Mouse (Mus musculus): ENCODE results near the gene Acads. TPM values are rescaled to one million over a fixed set of nuclear protein-coding genes. Genes with fewer than 3 reads are reported as not detected.
A peak's percentile ranks its signal among the peaks of the same experiment; 100 is the strongest.

Gene Acads
- polyA plus RNA-seq, 1 experiment from 2014 or later = 54.2 TPM

GRCm38 (mm10) chr5:115133358-115134066 is 14.4 kb upstream of the Acads start:
- H3K9me3 ChIP-seq (replicated peaks; ENCODE audit: control insufficient read depth, low read length) = no peaks in the 10 kb centered on the region
- no peak overlapping the region; the same call in 1 of the 2 replicates for H3K9ac ChIP-seq (ENCODE audit: low read depth, low read length)
- H3K27me3 ChIP-seq (ENCODE audit: control insufficient read depth, insufficient read depth, low read depth, low read length) = no peaks in the 10 kb centered on the region; the same call in none of the 2 replicates
- H3K4me3 ChIP-seq (ENCODE audit: low read depth, low read length) = peak overlapping the region; percentile 79
- H3K4me2 ChIP-seq (ENCODE audit: low read depth, low read length) = peak overlapping the region; percentile 93
- no peak for ATAC-seq (ENCODE audit: low read depth)
- no peak overlapping the region for H3K27ac ChIP-seq (ENCODE audit: low read length)
- H3K4me1 ChIP-seq (ENCODE audit: control insufficient read depth, low read depth, low read length) = peaks cover 8% of the 10 kb centered on the region
- no peaks in the 10 kb centered on the region for H3K36me3 ChIP-seq (ENCODE audit: control insufficient read depth, insufficient read depth)
- 49% methylated on average over 6 of the region's 6 CpGs for WGBS (ENCODE audit: insufficient replicate concordance)

- Histone ChIP-seq H3K4me1 (ENCODE audit: control insufficient read depth, low read depth, low read length) (peaks cover 8% of the 10 kb centered on the region), H3K4me3 (ENCODE audit: low read depth, low read length) (no peak overlapping the region), H3K9ac (ENCODE audit: low read depth, low read length) (no peak overlapping the region), H3K9me3 (replicated peaks; ENCODE audit: control insufficient read depth, low read length) (no peaks in the 10 kb centered on the region), H3K36me3 (ENCODE audit: control insufficient read depth, insufficient read depth) (no peaks in the 10 kb centered on the region), H3K27ac (ENCODE audit: low read length) (no peak overlapping the region), H3K27me3 (ENCODE audit: control insufficient read depth, insufficient read depth, low read depth, low read length) (no peaks in the 10 kb centered on the region; the same call in 1 of the 2 replicates), H3K4me2 (ENCODE audit: low read depth, low read length) (no peak overlapping the region)
- ATAC-seq (ENCODE audit: low read depth) = no peak
- 87% methylated on average over 8 of the region's 8 CpGs for whole genome bisulfite sequencing (ENCODE audit: insufficient replicate concordance)
Measured at GRCm38 (mm10) chr5:115132465-115132864, 13.3 kb upstream of the Acads start.

- Histone ChIP-seq H3K9me3 (replicated peaks; ENCODE audit: control insufficient read depth, low read length) (no peaks in the 10 kb centered on the region), H3K27me3 (ENCODE audit: control insufficient read depth, insufficient read depth, low read depth, low read length) (no peaks in the 10 kb centered on the region), H3K27ac (ENCODE audit: low read length) (no peak overlapping the region), H3K36me3 (ENCODE audit: control insufficient read depth, insufficient read depth) (no peaks in the 10 kb centered on the region), H3K9ac (ENCODE audit: low read depth, low read length) (no peak overlapping the region), H3K4me2 (ENCODE audit: low read depth, low read length) (no peak overlapping the region), H3K4me1 (ENCODE audit: control insufficient read depth, low read depth, low read length) (peaks cover 8% of the 10 kb centered on the region), H3K4me3 (ENCODE audit: low read depth, low read length) (no peak overlapping the region)
- WGBS (ENCODE audit: insufficient replicate concordance) = 77% methylated on average over 6 of the region's 6 CpGs
- ATAC-seq (ENCODE audit: low read depth) = no peak
Measured at GRCm38 (mm10) chr5:115129328-115129727, 10.2 kb upstream of the Acads start.

- no peaks in the 10 kb centered on the region for H3K27me3 ChIP-seq (ENCODE audit: control insufficient read depth, insufficient read depth, low read depth, low read length)
- no peak overlapping the region for H3K4me2 ChIP-seq (ENCODE audit: low read depth, low read length)
- H3K4me3 ChIP-seq (ENCODE audit: low read depth, low read length) = no peak overlapping the region
- no peaks in the 10 kb centered on the region for H3K4me1 ChIP-seq (ENCODE audit: control insufficient read depth, low read depth, low read length)
- no peak overlapping the region for H3K9ac ChIP-seq (ENCODE audit: low read depth, low read length)
- H3K27ac ChIP-seq (ENCODE audit: low read length) = no peak overlapping the region
- no peaks in the 10 kb centered on the region for H3K9me3 ChIP-seq (replicated peaks; ENCODE audit: control insufficient read depth, low read length)
- no peaks in the 10 kb centered on the region for H3K36me3 ChIP-seq (ENCODE audit: control insufficient read depth, insufficient read depth)
- ATAC-seq (ENCODE audit: low read depth) = no peak
- WGBS (ENCODE audit: insufficient replicate concordance) = 84% methylated on average over 22 of the region's 22 CpGs
Measured at GRCm38 (mm10) chr5:115127421-115128179, 8.5 kb upstream of the Acads start.

- no peaks in the 10 kb centered on the region; the same call in 1 of the 2 replicates for H3K4me1 ChIP-seq (ENCODE audit: control insufficient read depth, low read depth, low read length)
- H3K4me2 ChIP-seq (ENCODE audit: low read depth, low read length) = no peak overlapping the region
- H3K9me3 ChIP-seq (replicated peaks; ENCODE audit: control insufficient read depth, low read length) = no peaks in the 10 kb centered on the region
- WGBS (ENCODE audit: insufficient replicate concordance) = 85% methylated on average over 28 of the region's 28 CpGs
- no peaks in the 10 kb centered on the region for H3K27me3 ChIP-seq (ENCODE audit: control insufficient read depth, insufficient read depth, low read depth, low read length)
- ATAC-seq (ENCODE audit: low read depth) = no peak
- H3K36me3 ChIP-seq (ENCODE audit: control insufficient read depth, insufficient read depth) = no peaks in the 10 kb centered on the region
- H3K9ac ChIP-seq (ENCODE audit: low read depth, low read length) = no peak overlapping the region
- no peak overlapping the region for H3K4me3 ChIP-seq (ENCODE audit: low read depth, low read length)
- no peak overlapping the region for H3K27ac ChIP-seq (ENCODE audit: low read length)
Measured at GRCm38 (mm10) chr5:115126578-115127312, 7.6 kb upstream of the Acads start.

GRCm38 (mm10) chr5:115125211-115125871 is 6.2 kb upstream of the Acads start:
- WGBS (ENCODE audit: insufficient replicate concordance) = 32% methylated on average over 24 of the region's 24 CpGs
- Histone ChIP-seq H3K4me1 (ENCODE audit: control insufficient read depth, low read depth, low read length) (no peaks in the 10 kb centered on the region; the same call in 1 of the 2 replicates), H3K36me3 (ENCODE audit: control insufficient read depth, insufficient read depth) (no peaks in the 10 kb centered on the region), H3K4me2 (ENCODE audit: low read depth, low read length) (no peak overlapping the region), H3K27me3 (ENCODE audit: control insufficient read depth, insufficient read depth, low read depth, low read length) (no peaks in the 10 kb centered on the region), H3K9ac (ENCODE audit: low read depth, low read length) (no peak overlapping the region), H3K4me3 (ENCODE audit: low read depth, low read length) (no peak overlapping the region), H3K27ac (ENCODE audit: low read length) (no peak overlapping the region), H3K9me3 (replicated peaks; ENCODE audit: control insufficient read depth, low read length) (no peaks in the 10 kb centered on the region)
- ATAC-seq (ENCODE audit: low read depth) = no peak

GRCm38 (mm10) chr5:115124690-115125089 is 5.5 kb upstream of the Acads start:
- no peaks in the 10 kb centered on the region for H3K27me3 ChIP-seq (ENCODE audit: control insufficient read depth, insufficient read depth, low read depth, low read length)
- H3K36me3 ChIP-seq (ENCODE audit: control insufficient read depth, insufficient read depth) = no peaks in the 10 kb centered on the region
- no peak overlapping the region for H3K4me2 ChIP-seq (ENCODE audit: low read depth, low read length)
- H3K4me1 ChIP-seq (ENCODE audit: control insufficient read depth, low read depth, low read length) = no peaks in the 10 kb centered on the region; the same call in 1 of the 2 replicates
- H3K4me3 ChIP-seq (ENCODE audit: low read depth, low read length) = no peak overlapping the region
- WGBS (ENCODE audit: insufficient replicate concordance) = 82% methylated on average over 6 of the region's 6 CpGs
- no peak for ATAC-seq (ENCODE audit: low read depth)
- H3K9me3 ChIP-seq (replicated peaks; ENCODE audit: control insufficient read depth, low read length) = no peaks in the 10 kb centered on the region
- H3K27ac ChIP-seq (ENCODE audit: low read length) = no peak overlapping the region
- H3K9ac ChIP-seq (ENCODE audit: low read depth, low read length) = no peak overlapping the region

- ATAC-seq (ENCODE audit: low read depth) = no peak
- Histone ChIP-seq H3K4me3 (ENCODE audit: low read depth, low read length) (no peak overlapping the region), H3K27me3 (ENCODE audit: control insufficient read depth, insufficient read depth, low read depth, low read length) (no peaks in the 10 kb centered on the region), H3K9ac (ENCODE audit: low read depth, low read length) (no peak overlapping the region), H3K4me2 (ENCODE audit: low read depth, low read length) (no peak overlapping the region), H3K9me3 (replicated peaks; ENCODE audit: control insufficient read depth, low read length) (no peaks in the 10 kb centered on the region), H3K4me1 (ENCODE audit: control insufficient read depth, low read depth, low read length) (peaks cover 15% of the 10 kb centered on the region), H3K36me3 (ENCODE audit: control insufficient read depth, insufficient read depth) (no peaks in the 10 kb centered on the region), H3K27ac (ENCODE audit: low read length) (no peak overlapping the region)
- WGBS (ENCODE audit: insufficient replicate concordance) = 68% methylated on average over 5 of the region's 5 CpGs
Measured at GRCm38 (mm10) chr5:115120978-115121377, 1.8 kb upstream of the Acads start.
